Mouse (Mus musculus) natural killer cell, adult 2 months (primary cell): ENCODE data around the gene Ccdc34.

Source experiments
- DNase-seq, 2 experiments: peaks; one replicate each; pipeline ENCODE4 v3.0.0; 2022; ENCODE audit warnings: low spot score in 2 of 2

Ccdc34 gene

GRCm38 (mm10) chr2:109995061-109995460, 22.6 kb upstream of the Ccdc34 start:
- DNase-seq, result no peak

GRCm38 (mm10) chr2:109996411-109996810, 21.2 kb upstream of the Ccdc34 start:
- no peak for DNase-seq

GRCm38 (mm10) chr2:110004668-110005067, 12.9 kb upstream of the Ccdc34 start:
- DNase-seq, result no peak

GRCm38 (mm10) chr2:110005164-110005563, 12.5 kb upstream of the Ccdc34 start:
- DNase-seq, result no peak

GRCm38 (mm10) chr2:110005596-110006239, 11.9 kb upstream of the Ccdc34 start:
- no peak for DNase-seq

- no peak for DNase-seq
Measured at GRCm38 (mm10) chr2:110007423-110008267, 10.0 kb upstream of the Ccdc34 start.

GRCm38 (mm10) chr2:110009449-110009848, 8.2 kb upstream of the Ccdc34 start:
- no peak for DNase-seq

- no peak for DNase-seq
Measured at GRCm38 (mm10) chr2:110012184-110012725, 5.4 kb upstream of the Ccdc34 start.

GRCm38 (mm10) chr2:110017087-110017486, 530 bp upstream of the Ccdc34 start:
- DNase-seq, result no peak

GRCm38 (mm10) chr2:110019656-110020055, 2.0 kb downstream of the Ccdc34 start:
- DNase-seq, result no peak

GRCm38 (mm10) chr2:110020430-110020829, 2.8 kb downstream of the Ccdc34 start:
- DNase-seq, result no peak

- no peak for DNase-seq
Measured at GRCm38 (mm10) chr2:110036265-110036664, 18.6 kb downstream of the Ccdc34 start.

- DNase-seq, result no peak
Measured at GRCm38 (mm10) chr2:110036665-110037064, 19.0 kb downstream of the Ccdc34 start.

- DNase-seq, result no peak
Measured at GRCm38 (mm10) chr2:110037221-110037620, 19.6 kb downstream of the Ccdc34 start.

- DNase-seq, result no peak
Measured at GRCm38 (mm10) chr2:110038341-110038740, 20.7 kb downstream of the Ccdc34 start.

GRCm38 (mm10) chr2:110042861-110043760, 25.5 kb downstream of the Ccdc34 start:
- no peak for DNase-seq

GRCm38 (mm10) chr2:110058424-110058823, 40.8 kb downstream of the Ccdc34 start:
- DNase-seq, result no peak

GRCm38 (mm10) chr2:110063131-110063530, 45.5 kb downstream of the Ccdc34 start:
- no peak for DNase-seq

- DNase-seq, result no peak
Measured at GRCm38 (mm10) chr2:110068916-110069315, 51.3 kb downstream of the Ccdc34 start.

- no peak for DNase-seq
Measured at GRCm38 (mm10) chr2:110073023-110073422, 55.4 kb downstream of the Ccdc34 start.

GRCm38 (mm10) chr2:110074646-110075452, 57.2 kb downstream of the Ccdc34 start:
- no peak for DNase-seq
